Mouse (Mus musculus) bone marrow, adult 2 months (tissue): ENCODE results near the gene Fbxo7.

Experiments used
- CTCF ChIP-seq: fragments of 200-500 bp; IDR thresholded peaks from 2 replicates; pipeline ENCODE4 v1.5.1; 2011; ENCODE audit warnings: low read length, control low read depth; ENCODE audit not compliant: control insufficient read depth, insufficient read depth
- POLR2A ChIP-seq: fragments of 200-500 bp; IDR thresholded peaks from 2 replicates; pipeline ENCODE4 v1.6.1; 2011; ENCODE audit warnings: low read depth, mild to moderate bottlenecking, control low read depth, low read length, borderline replicate concordance; ENCODE audit not compliant: control insufficient read depth

DNA sequence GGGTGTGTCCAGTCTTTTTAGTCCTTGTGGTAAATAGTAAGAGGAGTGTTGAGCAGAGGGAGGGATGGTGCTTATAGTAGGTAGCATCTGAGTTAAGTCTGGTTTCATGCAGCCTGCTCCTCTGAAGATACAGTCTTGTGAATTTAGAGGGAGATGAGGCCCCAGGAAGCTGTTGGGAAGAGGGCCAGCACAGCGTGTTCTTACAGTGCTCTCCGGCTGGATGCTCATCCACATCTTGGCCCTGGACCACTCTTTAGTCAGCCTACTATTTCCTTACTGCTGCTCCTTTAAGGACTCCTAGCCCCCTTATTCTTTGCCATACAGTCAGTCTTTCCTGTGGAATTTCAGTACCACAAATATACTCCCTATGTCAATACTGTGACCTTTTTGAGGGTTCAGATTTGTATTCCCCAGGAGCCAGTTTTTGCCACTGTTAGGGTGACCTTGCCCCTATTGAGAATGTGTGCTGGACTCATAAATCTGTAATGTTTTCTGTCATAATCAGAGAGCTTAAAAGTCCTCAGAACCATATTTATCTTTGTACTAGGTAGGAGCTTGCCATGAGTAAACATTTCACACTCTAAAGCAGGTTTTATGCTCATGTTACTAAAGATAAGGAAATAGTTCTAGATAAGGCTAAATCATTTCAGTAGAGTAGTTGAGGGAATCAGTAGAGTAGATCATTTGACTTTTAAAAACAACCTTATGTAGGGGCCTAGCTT is 12.4 kb downstream of the Fbxo7 start:
- no peak for TF ChIP-seq POLR2A
- no peak for TF ChIP-seq CTCF
